Mouse (Mus musculus): Measurements from ENCODE around the gene 1700008O03Rik. TPM values are rescaled to one million over a fixed set of nuclear protein-coding genes. Genes with fewer than 3 reads are reported as not detected.

Gene 1700008O03Rik
- polyA plus RNA-seq, 1 experiment, result 131 TPM

GRCm38 (mm10) chr7:44344622-44345021 lies 41.0 kb downstream of the 1700008O03Rik start:
- H3K27me3 ChIP-seq (ENCODE audit: control insufficient read depth, insufficient read depth, low read length), result no peaks in the 10 kb centered on the region

GRCm38 (mm10) chr7:44343459-44344015 lies 42.1 kb downstream of the 1700008O03Rik start:
- no peak overlapping the region for H3K4me3 ChIP-seq (ENCODE audit: control insufficient read depth, low read depth, low read length)
- H3K27ac ChIP-seq (ENCODE audit: control insufficient read depth, insufficient read depth, low read depth, low read length), result no peak overlapping the region
- no peaks in the 10 kb centered on the region for H3K36me3 ChIP-seq (ENCODE audit: control insufficient read depth, insufficient read depth, low read length)
- no peak for TF ChIP-seq CTCF (IDR thresholded peaks at IDR 0.05; ENCODE audit: control insufficient read depth, insufficient read depth, insufficient replicate concordance, low read depth, low read length)
- TF ChIP-seq POLR2A (IDR thresholded peaks at IDR 0.05; ENCODE audit: control insufficient read depth, low read depth, low read length), result no peak
- H3K4me1 ChIP-seq (ENCODE audit: control insufficient read depth, insufficient read depth, low read length), result peaks cover 3% of the 10 kb centered on the region
- H3K27me3 ChIP-seq (ENCODE audit: control insufficient read depth, insufficient read depth, low read length), result no peaks in the 10 kb centered on the region

More at GRCm38 (mm10) chr7:44344622-44345021, 41.0 kb downstream of the 1700008O03Rik start:
- no peak for TF ChIP-seq POLR2A (IDR thresholded peaks at IDR 0.05; ENCODE audit: control insufficient read depth, low read depth, low read length)
- no peak for TF ChIP-seq CTCF (IDR thresholded peaks at IDR 0.05; ENCODE audit: control insufficient read depth, insufficient read depth, insufficient replicate concordance, low read depth, low read length)
- Histone ChIP-seq H3K36me3 (ENCODE audit: control insufficient read depth, insufficient read depth, low read length) (no peaks in the 10 kb centered on the region), H3K27ac (ENCODE audit: control insufficient read depth, insufficient read depth, low read depth, low read length) (no peak overlapping the region), H3K4me3 (ENCODE audit: control insufficient read depth, low read depth, low read length) (no peak overlapping the region), H3K4me1 (ENCODE audit: control insufficient read depth, insufficient read depth, low read length) (peaks cover 3% of the 10 kb centered on the region)

GRCm38 (mm10) chr7:44341714-44342113 lies 43.9 kb downstream of the 1700008O03Rik start:
- Histone ChIP-seq H3K4me1 (ENCODE audit: control insufficient read depth, insufficient read depth, low read length) (peaks cover 3% of the 10 kb centered on the region), H3K4me3 (ENCODE audit: control insufficient read depth, low read depth, low read length) (no peak overlapping the region), H3K36me3 (ENCODE audit: control insufficient read depth, insufficient read depth, low read length) (no peaks in the 10 kb centered on the region), H3K27ac (ENCODE audit: control insufficient read depth, insufficient read depth, low read depth, low read length) (no peak overlapping the region), H3K27me3 (ENCODE audit: control insufficient read depth, insufficient read depth, low read length) (no peaks in the 10 kb centered on the region)
- no peak for TF ChIP-seq POLR2A (IDR thresholded peaks at IDR 0.05; ENCODE audit: control insufficient read depth, low read depth, low read length)

GRCm38 (mm10) chr7:44341119-44341518 lies 44.5 kb downstream of the 1700008O03Rik start:
- no peaks in the 10 kb centered on the region for H3K36me3 ChIP-seq (ENCODE audit: control insufficient read depth, insufficient read depth, low read length)
- no peak for TF ChIP-seq POLR2A (IDR thresholded peaks at IDR 0.05; ENCODE audit: control insufficient read depth, low read depth, low read length)
- no peak for TF ChIP-seq CTCF (IDR thresholded peaks at IDR 0.05; ENCODE audit: control insufficient read depth, insufficient read depth, insufficient replicate concordance, low read depth, low read length)
- no peak overlapping the region for H3K27ac ChIP-seq (ENCODE audit: control insufficient read depth, insufficient read depth, low read depth, low read length)
- no peaks in the 10 kb centered on the region for H3K27me3 ChIP-seq (ENCODE audit: control insufficient read depth, insufficient read depth, low read length)
- no peak overlapping the region for H3K4me3 ChIP-seq (ENCODE audit: control insufficient read depth, low read depth, low read length)
- H3K4me1 ChIP-seq (ENCODE audit: control insufficient read depth, insufficient read depth, low read length), result peaks cover 4% of the 10 kb centered on the region

- no peak overlapping the region for H3K4me3 ChIP-seq (ENCODE audit: control insufficient read depth, low read depth, low read length)
- H3K27me3 ChIP-seq (ENCODE audit: control insufficient read depth, insufficient read depth, low read length), result no peaks in the 10 kb centered on the region
- TF ChIP-seq POLR2A (IDR thresholded peaks at IDR 0.05; ENCODE audit: control insufficient read depth, low read depth, low read length) (no peak), CTCF (IDR thresholded peaks at IDR 0.05; ENCODE audit: control insufficient read depth, insufficient read depth, insufficient replicate concordance, low read depth, low read length) (no peak)
- peaks cover 8% of the 10 kb centered on the region for H3K4me1 ChIP-seq (ENCODE audit: control insufficient read depth, insufficient read depth, low read length)
- no peaks in the 10 kb centered on the region for H3K36me3 ChIP-seq (ENCODE audit: control insufficient read depth, insufficient read depth, low read length)
- H3K27ac ChIP-seq (ENCODE audit: control insufficient read depth, insufficient read depth, low read depth, low read length), result no peak overlapping the region
Observed at GRCm38 (mm10) chr7:44340226-44340625, 45.4 kb downstream of the 1700008O03Rik start.

GRCm38 (mm10) chr7:44337121-44337849 lies 48.3 kb downstream of the 1700008O03Rik start:
- no peaks in the 10 kb centered on the region for H3K36me3 ChIP-seq (ENCODE audit: control insufficient read depth, insufficient read depth, low read length)
- no peak overlapping the region for H3K27ac ChIP-seq (ENCODE audit: control insufficient read depth, insufficient read depth, low read depth, low read length)
- peaks cover 4% of the 10 kb centered on the region for H3K4me1 ChIP-seq (ENCODE audit: control insufficient read depth, insufficient read depth, low read length)
- no peak for TF ChIP-seq POLR2A (IDR thresholded peaks at IDR 0.05; ENCODE audit: control insufficient read depth, low read depth, low read length)
- TF ChIP-seq CTCF (IDR thresholded peaks at IDR 0.05; ENCODE audit: control insufficient read depth, insufficient read depth, insufficient replicate concordance, low read depth, low read length), result no peak
- no peaks in the 10 kb centered on the region for H3K27me3 ChIP-seq (ENCODE audit: control insufficient read depth, insufficient read depth, low read length)
- no peak overlapping the region for H3K4me3 ChIP-seq (ENCODE audit: control insufficient read depth, low read depth, low read length)

GRCm38 (mm10) chr7:44336046-44337021 lies 49.3 kb downstream of the 1700008O03Rik start:
- Histone ChIP-seq H3K4me1 (ENCODE audit: control insufficient read depth, insufficient read depth, low read length) (peaks cover 4% of the 10 kb centered on the region), H3K27ac (ENCODE audit: control insufficient read depth, insufficient read depth, low read depth, low read length) (no peak overlapping the region), H3K4me3 (ENCODE audit: control insufficient read depth, low read depth, low read length) (no peak overlapping the region), H3K27me3 (ENCODE audit: control insufficient read depth, insufficient read depth, low read length) (no peaks in the 10 kb centered on the region), H3K36me3 (ENCODE audit: control insufficient read depth, insufficient read depth, low read length) (no peaks in the 10 kb centered on the region)
- no peak for TF ChIP-seq POLR2A (IDR thresholded peaks at IDR 0.05; ENCODE audit: control insufficient read depth, low read depth, low read length)
